Mouse (Mus musculus): ENCODE results near the gene Scmh1. TPM values are rescaled to one million over a fixed set of nuclear protein-coding genes. Genes with fewer than 3 reads are reported as not detected.

Scmh1 gene
- polyA plus RNA-seq, 1 experiment from 2014 or later = 9.0 TPM

DNA sequence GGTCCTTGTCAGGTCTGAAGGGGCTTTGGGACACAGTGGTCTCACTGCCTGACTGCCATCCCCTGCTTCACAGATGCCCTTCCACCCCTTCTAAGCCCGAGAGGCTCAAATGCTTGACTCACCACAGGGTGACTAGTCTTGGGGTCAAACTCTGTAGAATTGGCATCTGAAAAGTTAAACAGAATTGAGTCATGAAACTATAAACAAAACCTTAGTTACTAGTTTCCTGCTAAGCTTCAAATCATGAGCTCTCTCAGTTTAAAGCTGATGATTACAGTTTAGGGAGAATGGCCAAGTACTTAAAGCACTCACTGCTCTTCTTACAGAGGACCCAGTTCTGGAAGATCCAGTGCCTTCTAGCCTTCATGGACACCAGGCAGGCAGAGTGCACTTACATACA, 139.8 kb downstream of the Scmh1 start:
- no peak overlapping the region for H3K9ac ChIP-seq (replicated peaks)
- H3K36me3 ChIP-seq (replicated peaks; ENCODE audit: insufficient read depth, low read length) = peaks cover 66% of the 10 kb centered on the region
- ATAC-seq = no peak
- 73% methylated on average over 1 of the region's 1 CpGs for WGBS (ENCODE audit: insufficient replicate concordance)
- H3K4me2 ChIP-seq (ENCODE audit: low read depth, low read length) = no peak overlapping the region
- TF ChIP-seq EP300 (IDR thresholded peaks at IDR 0.05; ENCODE audit: low read depth) (no peak), CTCF (IDR thresholded peaks at IDR 0.05; ENCODE audit: low read depth) (no peak)
- no peaks in the 10 kb centered on the region for H3K9me3 ChIP-seq (ENCODE audit: low read length)
- no peaks in the 10 kb centered on the region for H3K4me1 ChIP-seq (ENCODE audit: insufficient read depth)
- no peak for DNase-seq
- H3K27ac ChIP-seq (ENCODE audit: low read depth) = no peak overlapping the region
- H3K27me3 ChIP-seq (ENCODE audit: insufficient read depth, low read length) = no peaks in the 10 kb centered on the region
- no peak overlapping the region for H3K4me3 ChIP-seq (ENCODE audit: low read depth, low read length)

DNA sequence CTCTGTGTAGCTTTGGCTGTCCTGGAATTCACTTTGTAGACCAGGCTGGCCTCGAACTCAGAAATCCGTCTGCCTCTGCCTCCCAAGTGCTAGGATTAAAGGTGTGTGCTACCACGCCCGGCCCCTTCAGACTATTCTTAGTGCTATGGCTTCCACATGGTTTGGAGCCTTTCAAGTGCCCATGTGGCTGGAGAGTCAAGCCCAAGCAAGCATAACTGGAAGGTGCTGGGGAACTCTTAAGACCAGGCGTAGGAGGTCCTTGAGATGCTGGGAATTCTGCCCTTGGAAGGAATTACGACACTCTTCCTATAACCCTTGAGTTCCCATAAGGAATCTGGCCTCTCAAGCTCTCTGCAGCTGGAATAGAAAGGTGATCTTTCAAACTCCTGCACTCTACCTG, 151.5 kb downstream of the Scmh1 start:
- no peak overlapping the region for H3K27ac ChIP-seq (ENCODE audit: low read depth)
- no peak overlapping the region for H3K4me2 ChIP-seq (ENCODE audit: low read depth, low read length)
- no peaks in the 10 kb centered on the region for H3K27me3 ChIP-seq (ENCODE audit: insufficient read depth, low read length)
- H3K4me1 ChIP-seq (ENCODE audit: insufficient read depth) = no peaks in the 10 kb centered on the region
- peaks cover 63% of the 10 kb centered on the region for H3K36me3 ChIP-seq (replicated peaks; ENCODE audit: insufficient read depth, low read length)
- TF ChIP-seq EP300 (IDR thresholded peaks at IDR 0.05; ENCODE audit: low read depth) (no peak), CTCF (IDR thresholded peaks at IDR 0.05; ENCODE audit: low read depth) (no peak)
- H3K4me3 ChIP-seq (ENCODE audit: low read depth, low read length) = no peak overlapping the region
- DNase-seq = no peak
- no peak overlapping the region for H3K9ac ChIP-seq (replicated peaks)
- WGBS (ENCODE audit: insufficient replicate concordance) = 88% methylated on average over 6 of the region's 6 CpGs
- no peak for ATAC-seq
- no peaks in the 10 kb centered on the region for H3K9me3 ChIP-seq (ENCODE audit: low read length)

DNA sequence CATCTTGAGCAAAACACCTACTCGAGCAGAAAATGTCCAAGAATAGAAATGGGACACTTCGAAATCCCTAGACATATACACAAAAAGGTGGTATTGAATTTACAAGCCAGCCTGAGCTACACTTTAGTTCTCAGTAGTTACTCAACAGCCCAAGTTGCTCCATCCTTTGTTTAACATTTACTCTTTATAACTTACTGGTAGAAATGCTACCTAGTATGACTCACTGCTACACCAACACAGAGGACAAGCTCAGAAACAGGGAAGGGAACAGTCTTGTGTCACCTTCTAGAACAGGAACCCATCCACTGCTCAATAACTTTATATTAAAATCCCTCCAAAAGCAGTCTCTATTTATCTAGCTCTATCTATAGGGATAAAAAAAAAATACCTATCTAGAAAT, 160.6 kb downstream of the Scmh1 start:
- peak; percentile 11; the same call in 1 of the 2 replicates for ATAC-seq
- peaks cover 20% of the 10 kb centered on the region for H3K36me3 ChIP-seq (replicated peaks; ENCODE audit: insufficient read depth, low read length)
- H3K9me3 ChIP-seq (ENCODE audit: low read length) = no peaks in the 10 kb centered on the region
- 62% methylated on average over 2 of the region's 2 CpGs for WGBS (ENCODE audit: insufficient replicate concordance)
- no peaks in the 10 kb centered on the region for H3K27me3 ChIP-seq (ENCODE audit: insufficient read depth, low read length)
- no peak overlapping the region for H3K4me2 ChIP-seq (ENCODE audit: low read depth, low read length)
- no peak for DNase-seq
- TF ChIP-seq CTCF (IDR thresholded peaks at IDR 0.05; ENCODE audit: low read depth) = no peak
- TF ChIP-seq EP300 (IDR thresholded peaks at IDR 0.05; ENCODE audit: low read depth) = 0 out of 2 replicates have a peak, but pooled peaks have one; percentile 17
- H3K4me3 ChIP-seq (ENCODE audit: low read depth, low read length) = no peak overlapping the region
- no peak overlapping the region for H3K27ac ChIP-seq (ENCODE audit: low read depth)
- peaks cover 21% of the 10 kb centered on the region for H3K4me1 ChIP-seq (ENCODE audit: insufficient read depth)
- H3K9ac ChIP-seq (replicated peaks) = no peak overlapping the region

DNA sequence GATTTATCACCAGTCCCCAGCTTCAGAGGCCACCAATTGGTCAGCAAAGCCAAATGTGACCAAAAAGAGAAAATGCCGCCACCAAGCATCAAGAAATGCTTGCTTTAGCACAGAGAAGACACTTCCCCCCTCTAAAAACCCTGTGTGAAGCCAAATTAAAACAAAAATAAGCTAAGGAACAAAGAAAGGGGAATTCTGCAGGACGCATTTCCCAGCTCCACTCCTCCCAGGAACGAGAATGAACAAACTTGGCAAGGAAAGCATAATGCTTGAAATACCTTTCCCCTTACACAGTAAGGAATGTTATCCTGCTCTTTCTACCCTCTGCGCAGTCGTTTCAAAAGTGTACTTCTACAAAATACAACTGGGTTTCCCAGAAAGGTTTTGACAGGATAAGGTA, 162.9 kb downstream of the Scmh1 start:
- Histone ChIP-seq H3K4me3 (ENCODE audit: low read depth, low read length) (no peak overlapping the region), H3K4me1 (ENCODE audit: insufficient read depth) (peaks cover 23% of the 10 kb centered on the region), H3K4me2 (ENCODE audit: low read depth, low read length) (peak overlapping the region; percentile 4; the same call in 1 of the 2 replicates), H3K36me3 (replicated peaks; ENCODE audit: insufficient read depth, low read length) (peaks cover 16% of the 10 kb centered on the region), H3K9ac (replicated peaks) (no peak overlapping the region), H3K9me3 (ENCODE audit: low read length) (no peaks in the 10 kb centered on the region), H3K27ac (ENCODE audit: low read depth) (no peak overlapping the region), H3K27me3 (ENCODE audit: insufficient read depth, low read length) (no peaks in the 10 kb centered on the region)
- DNase-seq (no peak), ATAC-seq (no peak)
- no peak for TF ChIP-seq EP300 (IDR thresholded peaks at IDR 0.05; ENCODE audit: low read depth)
- TF ChIP-seq CTCF (IDR thresholded peaks at IDR 0.05; ENCODE audit: low read depth) = no peak
- 66% methylated on average over 5 of the region's 5 CpGs for WGBS (ENCODE audit: insufficient replicate concordance)

DNA sequence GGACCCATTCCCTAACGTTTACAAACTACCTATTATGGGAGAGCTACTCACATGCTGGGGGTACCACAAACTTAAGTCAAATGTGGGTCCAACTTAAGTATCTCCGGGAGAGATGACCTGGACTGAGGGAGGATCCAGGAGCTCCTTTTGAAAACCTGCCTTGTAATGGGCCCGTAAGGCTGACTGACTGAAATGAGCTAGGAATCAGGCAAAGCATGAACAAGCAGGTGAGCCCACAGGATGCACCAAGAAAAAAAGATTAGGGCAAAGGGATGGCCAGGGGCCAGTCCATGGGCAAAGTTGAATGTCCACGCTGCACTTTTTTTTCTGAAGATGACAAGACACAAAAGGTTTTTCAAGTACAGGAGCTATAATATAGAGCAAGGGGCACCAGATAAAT, 163.9 kb downstream of the Scmh1 start:
- DNase-seq = peak; percentile 18
- Histone ChIP-seq H3K27me3 (ENCODE audit: insufficient read depth, low read length) (no peaks in the 10 kb centered on the region), H3K4me1 (ENCODE audit: insufficient read depth) (peaks cover 23% of the 10 kb centered on the region), H3K36me3 (replicated peaks; ENCODE audit: insufficient read depth, low read length) (peaks cover 6% of the 10 kb centered on the region; the same call in 1 of the 2 replicates), H3K4me2 (ENCODE audit: low read depth, low read length) (peak overlapping the region; percentile 100), H3K27ac (ENCODE audit: low read depth) (0 out of 2 replicates have a peak overlapping the region, but pooled peaks have one; percentile 77), H3K4me3 (ENCODE audit: low read depth, low read length) (peak overlapping the region; percentile 90), H3K9me3 (ENCODE audit: low read length) (no peaks in the 10 kb centered on the region), H3K9ac (replicated peaks) (peak overlapping the region; percentile 89)
- ATAC-seq = no peak
- 6% methylated on average over 4 of the region's 4 CpGs for WGBS (ENCODE audit: insufficient replicate concordance)
- TF ChIP-seq CTCF (IDR thresholded peaks at IDR 0.05; ENCODE audit: low read depth) = no peak
- TF ChIP-seq EP300 (IDR thresholded peaks at IDR 0.05; ENCODE audit: low read depth) = no peak

DNA sequence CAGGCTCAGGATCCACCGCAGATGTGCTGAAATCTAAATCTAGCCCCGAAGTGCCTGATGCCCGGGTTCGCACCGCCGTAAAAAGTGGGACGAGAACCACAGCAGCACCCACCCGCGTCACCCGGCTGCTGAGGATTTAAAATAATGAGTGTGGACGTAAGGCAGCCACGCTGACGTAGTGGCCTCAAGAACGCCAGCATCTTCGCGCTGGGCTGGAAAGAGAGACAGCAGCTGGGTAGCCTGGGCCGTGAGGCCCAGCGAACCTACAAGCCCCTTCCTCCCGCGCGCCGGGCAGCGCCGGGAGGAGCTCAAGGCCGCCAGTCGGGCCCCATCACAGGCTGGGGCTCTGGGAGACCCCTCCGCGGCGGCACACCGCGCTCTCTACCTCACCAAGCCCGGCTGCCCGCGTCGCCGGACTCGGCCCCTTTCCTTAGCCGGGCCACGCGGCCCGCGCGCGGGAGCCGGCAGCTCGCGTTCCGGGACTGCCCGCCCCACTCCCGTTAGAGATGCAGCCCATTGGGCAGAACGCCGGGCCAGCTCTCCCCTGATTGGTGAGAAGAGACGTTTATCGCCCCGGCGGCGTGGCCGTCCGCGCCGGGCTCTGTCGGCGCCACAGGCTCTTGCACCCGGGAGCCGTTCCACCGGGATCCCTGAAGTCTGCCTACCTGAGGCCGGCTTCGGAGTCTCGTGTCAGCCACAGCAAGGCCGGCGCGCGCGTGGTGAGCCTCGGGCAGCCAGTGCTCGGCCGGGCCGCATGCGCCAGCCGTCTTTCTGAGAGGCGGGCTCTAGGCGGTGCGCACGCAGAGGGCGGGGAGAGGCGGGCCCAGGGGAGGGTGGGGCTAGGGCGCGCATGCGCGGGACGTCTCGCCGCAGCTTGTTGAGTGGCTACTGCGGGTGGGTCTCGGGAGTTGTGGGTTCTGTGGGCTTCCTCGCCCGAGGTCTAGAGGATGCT, 164.7 kb downstream of the Scmh1 start, which contains the start of gene Ctps:
Gene Ctps (minus strand): TSS at position 791 of the 952 bp plus-strand sequence.
- peaks cover 2% of the 10 kb centered on the region; the same call in 1 of the 2 replicates for H3K36me3 ChIP-seq (replicated peaks; ENCODE audit: insufficient read depth, low read length)
- H3K9ac ChIP-seq (replicated peaks) = peak within 1 kb of the TSS; percentile 89
- peak; percentile 97 for DNase-seq
- H3K4me1 ChIP-seq (ENCODE audit: insufficient read depth) = peaks cover 23% of the 10 kb centered on the region
- TF ChIP-seq CTCF (IDR thresholded peaks at IDR 0.05; ENCODE audit: low read depth) = no peak
- TF ChIP-seq EP300 (IDR thresholded peaks at IDR 0.05; ENCODE audit: low read depth) = no peak
- H3K27me3 ChIP-seq (ENCODE audit: insufficient read depth, low read length) = no peaks in the 10 kb centered on the region
- H3K9me3 ChIP-seq (ENCODE audit: low read length) = no peaks in the 10 kb centered on the region
- H3K27ac ChIP-seq (ENCODE audit: low read depth) = peak within 1 kb of the TSS; percentile 77
- ATAC-seq = peak; percentile 96
- H3K4me3 ChIP-seq (ENCODE audit: low read depth, low read length) = peak within 1 kb of the TSS; percentile 90
- WGBS (ENCODE audit: insufficient replicate concordance) = 1% methylated on average over 78 of the region's 97 CpGs
- peak within 1 kb of the TSS; percentile 100 for H3K4me2 ChIP-seq (ENCODE audit: low read depth, low read length)

All from liver, postnatal 0 days (tissue).